Mouse (Mus musculus): ENCODE measurements around the gene Fbxo7. TPM values are rescaled to one million over a fixed set of nuclear protein-coding genes. Genes with fewer than 3 reads are reported as not detected.

The Fbxo7 gene
- polyA plus RNA-seq, 1 experiment from 2014 or later, result 33.5 TPM

DNA sequence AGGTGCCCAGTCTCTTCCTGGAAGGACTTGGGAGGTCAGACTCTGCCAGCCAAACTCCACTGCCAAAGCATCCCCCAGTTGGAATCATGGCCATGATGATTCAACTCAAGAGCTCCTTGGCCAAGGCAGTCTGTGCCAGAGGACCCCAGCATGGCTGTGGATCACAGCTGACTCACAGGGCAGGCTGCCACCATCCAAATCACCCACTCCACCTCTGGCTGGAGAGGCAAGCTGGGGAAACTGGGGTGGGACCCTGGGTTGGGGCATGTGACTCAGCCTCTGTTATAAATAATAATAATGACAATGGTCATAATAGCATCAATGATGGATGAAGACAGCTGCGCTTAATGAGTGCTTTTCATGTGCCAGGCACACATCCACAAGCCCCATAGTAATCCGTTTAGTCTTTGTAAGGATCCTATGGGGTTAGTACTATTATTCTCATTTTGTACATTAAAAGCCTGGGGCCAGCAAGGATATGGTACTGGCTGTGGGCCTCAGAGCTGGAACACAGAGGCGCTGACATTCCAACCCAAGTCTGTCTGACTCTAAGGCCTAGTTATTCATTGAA is 78.6 kb downstream of the Fbxo7 start:
- no peak for ATAC-seq (ENCODE audit: low FRiP score, low read depth)
- Histone ChIP-seq H3K27me3 (no peaks in the 10 kb centered on the region), H3K36me3 (no peaks in the 10 kb centered on the region), H3K4me2 (replicated peaks) (no peak overlapping the region), H3K4me3 (no peak overlapping the region), H3K27ac (no peak overlapping the region), H3K9me3 (0 out of 2 replicates have a peak, but pooled peaks cover 9% of the 10 kb centered on the region), H3K4me1 (no peaks in the 10 kb centered on the region), H3K9ac (no peak overlapping the region)
- 83% methylated on average over 3 of the region's 3 CpGs for WGBS

Other genes with a start within 250 kb of the Fbxo7 start
- 82.6 and 86.8 TPM in 2 replicates for gene Pwp1, start 192.5 kb upstream of the Fbxo7 start, polyA plus RNA-seq (2015; fragmentation: Nextera tagmentation; extraction: Ambion mirVana)
- gene Prdm4, start 104.8 kb upstream of the Fbxo7 start, polyA plus RNA-seq (2015; fragmentation: Nextera tagmentation; extraction: Ambion mirVana), result 18.3 and 19.1 TPM in 2 replicates
- gene Ascl4, start 94.3 kb upstream of the Fbxo7 start, polyA plus RNA-seq (2015; fragmentation: Nextera tagmentation; extraction: Ambion mirVana), result 0.33 and 0.66 TPM in 2 replicates
- gene Rtcb, start 64.1 kb upstream of the Fbxo7 start, polyA plus RNA-seq (2015; fragmentation: Nextera tagmentation; extraction: Ambion mirVana), result 219 and 222 TPM in 2 replicates
- gene Bpifc, start 10.1 kb upstream of the Fbxo7 start, polyA plus RNA-seq (2015; fragmentation: Nextera tagmentation; extraction: Ambion mirVana), result 0.42 and 0.47 TPM in 2 replicates

All from limb, embryonic 13.5 days (tissue).